Mouse (Mus musculus) kidney, postnatal 0 days (tissue): ENCODE data around the gene Dnajc14. TPM values are rescaled to one million over a fixed set of nuclear protein-coding genes. Genes with fewer than 3 reads are reported as not detected.

ENCODE experiments used
- ATAC-seq: fragments of 200-750 bp; cut with Nextera tagmentation; replicated peaks from 2 replicates; pipeline ENCODE4 v1.8.0; 2017; ENCODE audit warnings: low read depth, moderate number of reproducible peaks, moderate TSS enrichment, moderate library complexity; ENCODE audit not compliant: low FRiP score
- DNase-seq: peaks from one replicate; pipeline ENCODE4 v3.0.0-alpha.2; 2016; ENCODE audit warnings: low spot score
- H3K27ac ChIP-seq: fragments of 300-500 bp; sonication (generic); 2 replicates; pipeline ENCODE4 v1.5.1; 2014; ENCODE audit warnings: mild to moderate bottlenecking
- H3K27me3 ChIP-seq: fragments of 300-500 bp; sonication (generic); 2 replicates; pipeline ENCODE4 v1.6.1; 2014; ENCODE audit warnings: low read length, mixed read lengths; ENCODE audit not compliant: insufficient read depth
- H3K36me3 ChIP-seq: fragments of 300-500 bp; sonication (generic); 2 replicates; pipeline ENCODE4 v1.6.1; 2014; ENCODE audit warnings: low read length, mixed read lengths; ENCODE audit not compliant: insufficient read depth
- H3K4me1 ChIP-seq: fragments of 300-500 bp; sonication (generic); replicated peaks from 2 replicates; pipeline ENCODE4 v1.6.1; 2014; ENCODE audit warnings: antibody characterized with exemption, low read length, mixed read lengths; ENCODE audit not compliant: insufficient read depth
- H3K4me2 ChIP-seq: fragments of 300-500 bp; sonication (generic); 2 replicates; pipeline ENCODE4 v1.6.1; 2014; ENCODE audit warnings: mild to moderate bottlenecking, low read length, moderate library complexity, mixed read lengths
- H3K4me3 ChIP-seq: fragments of 300-500 bp; sonication (generic); replicated peaks from 2 replicates; pipeline ENCODE4 v1.5.1; 2014; ENCODE audit warnings: low read depth, low read length
- H3K9ac ChIP-seq: fragments of 300-500 bp; sonication (generic); 2 replicates; pipeline ENCODE4 v1.6.1; 2014; ENCODE audit warnings: low read depth, low read length
- H3K9me3 ChIP-seq: fragments of 300-500 bp; sonication (generic); replicated peaks from 2 replicates; pipeline ENCODE4 v1.6.1; 2016; ENCODE audit warnings: low read length, inconsistent platforms, mixed read lengths
- CTCF ChIP-seq: IDR thresholded peaks from 2 replicates; pipeline ENCODE4 v1.5.1; 2016; ENCODE audit warnings: antibody characterized with exemption, low read depth, mild to moderate bottlenecking, moderate library complexity
- WGBS: fragments of 180-500 bp; shearing (Covaris S2); extraction: QIAGEN DNeasy Blood & Tissue Kit; methylation state at CpG from one replicate; pipeline ENCODE4 v1.1.7; 2014; 5-methylcytosine and 5-hydroxymethylcytosine counted together
- polyA plus RNA-seq: library from polyadenylated mRNA; unstranded; fragments of >200 nt; fragmentation: Nextera tagmentation; extraction: Ambion mirVana; gene quantifications from 2 replicates; pipeline ENCODE4 v1.2.1, GENCODE M21; 2015

Dnajc14 gene
- polyA plus RNA-seq, 1 experiment from 2014 or later, result 46.2 TPM

DNA sequence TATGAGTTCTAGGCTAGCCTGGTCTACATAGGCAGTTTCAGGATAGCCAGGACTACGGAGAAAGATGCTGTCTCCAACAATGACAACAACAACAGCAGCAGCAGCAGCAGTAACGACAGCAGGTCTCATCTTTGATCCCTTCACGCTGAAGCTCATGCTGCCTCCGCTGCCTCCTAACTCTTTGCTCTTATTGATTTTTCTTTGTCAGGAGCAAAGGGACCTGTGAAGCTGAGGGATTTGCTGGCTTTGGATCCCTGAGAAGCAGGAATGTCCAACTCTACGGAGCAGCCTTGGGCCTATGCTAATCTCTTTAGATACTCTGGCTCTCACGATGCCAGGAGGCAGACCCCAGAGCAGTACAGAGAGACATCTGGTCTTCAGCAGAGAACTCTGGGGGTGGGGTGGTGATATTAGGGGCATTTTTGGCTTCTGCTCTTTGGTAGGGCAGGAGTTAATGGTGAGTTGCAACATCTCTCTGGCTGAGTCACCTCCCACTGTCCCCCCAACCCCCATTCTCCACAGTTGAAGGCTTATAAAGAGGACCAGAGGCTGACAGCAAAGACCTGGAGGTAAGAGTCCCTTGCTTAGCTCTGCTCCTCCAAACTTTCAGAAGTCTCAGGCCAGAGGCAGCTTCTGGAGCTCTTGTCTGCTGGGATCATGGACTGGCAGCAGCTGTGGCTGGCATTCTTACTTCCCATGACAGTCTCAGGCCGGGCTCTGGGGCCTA, 13.3 kb upstream of the Dnajc14 start, which contains the start of gene Mmp19:
TSS of gene Mmp19 (plus strand) at position 513 of the 727 bp plus-strand sequence.
- no peak for TF ChIP-seq CTCF
- H3K4me3 ChIP-seq, result no peak within 1 kb of the TSS
- H3K9me3 ChIP-seq, result no peaks in the 10 kb centered on the region
- H3K4me1 ChIP-seq, result no peaks in the 10 kb centered on the region
- no peaks in the 10 kb centered on the region for H3K27me3 ChIP-seq
- no peak for ATAC-seq
- DNase-seq, result no peak
- WGBS, result 69% methylated on average over 7 of the region's 7 CpGs
- no peaks in the 10 kb centered on the region for H3K36me3 ChIP-seq
- no peak within 1 kb of the TSS for H3K9ac ChIP-seq
- H3K27ac ChIP-seq, result no peak within 1 kb of the TSS
- no peak within 1 kb of the TSS for H3K4me2 ChIP-seq

DNA sequence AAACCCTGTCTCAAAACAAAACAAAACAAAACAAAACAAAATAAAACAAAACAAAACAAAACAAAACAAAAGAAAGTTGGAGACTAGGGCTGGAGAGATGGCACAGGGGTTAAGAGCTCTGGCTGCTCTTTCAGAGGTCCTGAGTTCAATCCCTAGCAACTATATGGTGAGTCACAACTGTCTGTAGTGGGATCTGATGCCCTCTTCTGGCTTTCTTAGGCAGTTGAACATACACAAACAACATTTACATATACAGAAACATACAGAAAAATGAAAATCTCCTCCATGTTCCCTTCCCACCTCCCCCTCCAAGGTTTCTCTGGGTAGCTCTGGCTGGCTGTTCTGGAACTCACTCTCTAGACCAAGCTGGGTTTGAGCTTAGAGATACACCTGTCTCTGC, 11.8 kb upstream of the Dnajc14 start:
- no peak overlapping the region for H3K4me3 ChIP-seq
- H3K36me3 ChIP-seq, result no peaks in the 10 kb centered on the region
- no peak overlapping the region for H3K9ac ChIP-seq
- H3K4me2 ChIP-seq, result no peak overlapping the region
- TF ChIP-seq CTCF, result peak; percentile 17; the same call in 1 of the 2 replicates
- no peaks in the 10 kb centered on the region for H3K27me3 ChIP-seq
- ATAC-seq, result no peak
- H3K9me3 ChIP-seq, result no peaks in the 10 kb centered on the region
- no peak overlapping the region for H3K27ac ChIP-seq
- H3K4me1 ChIP-seq, result no peaks in the 10 kb centered on the region
- no peak for DNase-seq

DNA sequence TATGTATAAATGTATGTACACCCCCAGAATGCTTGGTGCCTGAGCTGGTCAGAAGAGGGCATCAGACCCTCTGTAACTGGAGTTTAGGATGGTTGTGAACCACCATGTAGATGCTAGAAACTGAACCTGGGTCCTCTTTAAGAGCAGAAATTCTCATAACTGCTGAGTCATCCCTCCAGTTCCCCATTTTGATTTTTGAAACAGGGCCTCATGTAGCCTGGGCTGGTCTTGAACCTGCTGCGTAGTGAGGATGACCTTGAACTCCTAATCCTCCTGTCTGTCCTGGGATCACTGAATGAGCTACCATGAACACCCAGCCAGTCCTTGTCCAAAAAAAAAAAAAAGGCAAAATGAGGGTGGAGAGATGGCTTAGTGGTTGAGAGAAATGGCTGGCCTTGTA, 10.6 kb upstream of the Dnajc14 start:
- no peak overlapping the region for H3K4me3 ChIP-seq
- H3K9ac ChIP-seq, result no peak overlapping the region
- H3K36me3 ChIP-seq, result no peaks in the 10 kb centered on the region
- no peak overlapping the region for H3K27ac ChIP-seq
- no peak overlapping the region for H3K4me2 ChIP-seq
- H3K4me1 ChIP-seq, result no peaks in the 10 kb centered on the region
- 100% methylated on average over 1 of the region's 1 CpGs for WGBS
- no peak for ATAC-seq
- no peak for DNase-seq
- H3K27me3 ChIP-seq, result no peaks in the 10 kb centered on the region
- TF ChIP-seq CTCF, result no peak
- no peaks in the 10 kb centered on the region for H3K9me3 ChIP-seq

DNA sequence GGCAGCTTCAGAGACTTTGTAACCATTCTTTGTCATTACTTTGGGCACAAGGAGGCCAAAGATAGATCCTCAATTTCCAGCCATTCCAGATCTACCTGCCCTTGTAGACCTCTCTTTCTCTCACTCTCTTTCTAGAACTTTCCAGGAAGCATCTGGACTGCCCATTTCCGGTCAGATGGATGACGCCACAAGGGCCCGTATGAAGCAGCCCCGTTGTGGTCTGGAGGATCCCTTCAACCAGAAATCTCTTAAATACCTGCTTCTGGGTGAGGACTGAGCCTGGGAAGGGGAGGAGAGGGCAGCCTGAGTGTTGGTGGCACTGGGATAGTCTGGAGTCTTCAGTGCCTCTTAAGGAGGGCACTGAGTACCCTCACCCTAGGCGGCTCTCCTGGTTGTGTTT, 9.5 kb upstream of the Dnajc14 start:
- H3K36me3 ChIP-seq, result 0 out of 2 replicates have a peak, but pooled peaks cover 2% of the 10 kb centered on the region
- no peak overlapping the region for H3K4me3 ChIP-seq
- H3K9ac ChIP-seq, result no peak overlapping the region
- no peak for DNase-seq
- WGBS, result 87% methylated on average over 5 of the region's 5 CpGs
- H3K4me2 ChIP-seq, result no peak overlapping the region
- no peak for TF ChIP-seq CTCF
- no peaks in the 10 kb centered on the region for H3K4me1 ChIP-seq
- H3K27ac ChIP-seq, result no peak overlapping the region
- no peaks in the 10 kb centered on the region for H3K27me3 ChIP-seq
- no peaks in the 10 kb centered on the region for H3K9me3 ChIP-seq
- no peak for ATAC-seq

DNA sequence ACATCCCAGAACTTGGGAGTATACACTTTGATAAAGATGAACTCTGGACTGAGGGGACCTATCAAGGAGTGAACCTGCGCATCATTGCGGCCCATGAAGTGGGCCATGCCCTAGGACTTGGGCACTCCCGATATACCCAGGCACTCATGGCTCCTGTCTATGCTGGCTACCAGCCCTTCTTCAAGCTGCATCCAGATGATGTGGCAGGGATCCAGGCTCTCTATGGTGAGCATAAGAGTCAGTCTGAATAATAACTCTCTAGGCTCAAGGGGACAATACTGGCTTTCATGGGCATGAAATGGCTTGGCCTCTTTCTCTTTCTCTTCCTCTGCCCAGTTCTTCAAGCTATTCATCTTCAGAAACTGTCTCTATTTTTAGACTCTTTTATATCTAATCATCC, 8.3 kb upstream of the Dnajc14 start:
- H3K27ac ChIP-seq, result no peak overlapping the region
- H3K4me2 ChIP-seq, result no peak overlapping the region
- DNase-seq (no peak), ATAC-seq (no peak)
- H3K4me3 ChIP-seq, result no peak overlapping the region
- WGBS, result 90% methylated on average over 3 of the region's 3 CpGs
- H3K36me3 ChIP-seq, result 0 out of 2 replicates have a peak, but pooled peaks cover 3% of the 10 kb centered on the region
- no peaks in the 10 kb centered on the region for H3K4me1 ChIP-seq
- H3K27me3 ChIP-seq, result no peaks in the 10 kb centered on the region
- H3K9ac ChIP-seq, result no peak overlapping the region
- no peak for TF ChIP-seq CTCF
- no peaks in the 10 kb centered on the region for H3K9me3 ChIP-seq

DNA sequence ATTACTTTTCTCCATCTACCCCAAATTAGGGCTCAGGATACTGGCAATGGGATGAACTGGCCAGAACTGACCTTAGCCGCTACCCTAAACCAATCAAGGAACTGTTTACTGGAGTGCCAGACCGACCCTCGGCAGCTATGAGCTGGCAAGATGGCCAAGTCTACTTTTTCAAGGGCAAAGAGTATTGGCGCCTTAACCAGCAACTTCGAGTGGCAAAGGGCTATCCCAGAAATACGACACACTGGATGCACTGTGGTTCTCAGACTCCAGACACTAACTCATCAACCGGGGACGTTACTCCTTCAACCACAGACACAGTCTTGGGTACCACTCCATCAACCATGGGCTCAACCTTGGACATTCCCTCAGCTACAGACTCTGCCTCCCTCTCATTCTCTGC, 5.2 kb upstream of the Dnajc14 start:
- 91% methylated on average over 8 of the region's 8 CpGs for WGBS

More for the DNA sequence above, 5.2 kb upstream of the Dnajc14 start:
- no peaks in the 10 kb centered on the region for H3K27me3 ChIP-seq
- no peak for TF ChIP-seq CTCF
- no peak overlapping the region for H3K4me3 ChIP-seq
- H3K27ac ChIP-seq, result no peak overlapping the region
- peaks cover 13% of the 10 kb centered on the region; the same call in 1 of the 2 replicates for H3K36me3 ChIP-seq
- H3K4me1 ChIP-seq, result peaks cover 13% of the 10 kb centered on the region; the same call in 1 of the 2 replicates
- H3K4me2 ChIP-seq, result no peak overlapping the region
- no peaks in the 10 kb centered on the region for H3K9me3 ChIP-seq
- DNase-seq (no peak), ATAC-seq (no peak)
- no peak overlapping the region for H3K9ac ChIP-seq
